Mouse (Mus musculus) urinary bladder, adult 2 months (tissue): ENCODE data around the gene Dapl1. TPM values are rescaled to one million over a fixed set of nuclear protein-coding genes. Genes with fewer than 3 reads are reported as not detected.

Source experiments
- DNase-seq: peaks from one replicate; pipeline ENCODE4 v3.0.0; 2022; ENCODE audit warnings: low spot score
- polyA plus RNA-seq: library from polyadenylated mRNA; depleted of rRNA; stranded (reverse); fragments of >200 nt; gene quantifications from 2 replicates; pipeline ENCODE4 v1.2.3, GENCODE M21; 2012; rRNA removed

Dapl1 gene
- polyA plus RNA-seq, 1 experiment: 5.8 TPM

DNA sequence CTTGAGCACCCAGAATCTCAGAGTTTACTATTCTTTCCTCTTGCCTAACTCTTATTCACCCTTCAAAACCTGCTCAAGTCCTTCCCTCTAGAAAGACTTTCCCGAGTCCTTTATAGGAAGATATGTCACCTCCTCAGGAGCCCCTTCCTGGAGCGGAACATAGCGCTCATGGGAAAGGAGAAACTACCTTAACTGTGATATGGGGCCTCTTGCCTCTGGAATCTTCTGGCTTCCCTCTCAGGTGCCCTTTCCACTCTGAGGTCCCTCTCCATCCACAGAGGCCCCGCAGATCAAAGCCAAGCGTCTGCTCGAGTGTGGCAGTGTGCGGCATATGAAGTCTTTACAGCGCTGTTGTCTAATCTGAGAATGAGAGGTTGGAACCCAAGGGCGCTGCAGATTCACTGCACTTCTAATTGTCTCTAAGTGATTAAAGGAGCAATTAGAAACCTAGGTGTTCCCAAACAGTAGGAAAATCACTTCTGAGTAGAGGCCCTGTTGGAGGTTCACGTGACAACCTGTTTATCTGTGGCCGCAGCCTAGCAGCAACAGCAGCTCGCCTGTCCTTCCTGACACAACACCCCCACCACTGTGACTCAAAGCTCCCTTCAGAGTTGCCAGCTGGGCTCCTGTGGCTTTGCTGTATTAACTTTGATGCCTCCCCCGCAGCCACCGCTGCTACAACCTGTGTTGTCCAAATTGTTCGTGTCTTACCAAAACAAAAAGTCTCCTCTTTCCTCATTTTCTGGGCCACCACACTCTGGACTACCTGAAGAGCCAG is 49.7 kb downstream of the Dapl1 start:
- no peak for DNase-seq

- DNase-seq: no peak
These were observed 52.5 kb downstream of the Dapl1 start for GRCm38 (mm10) chr2:59536958-59537357.

DNA sequence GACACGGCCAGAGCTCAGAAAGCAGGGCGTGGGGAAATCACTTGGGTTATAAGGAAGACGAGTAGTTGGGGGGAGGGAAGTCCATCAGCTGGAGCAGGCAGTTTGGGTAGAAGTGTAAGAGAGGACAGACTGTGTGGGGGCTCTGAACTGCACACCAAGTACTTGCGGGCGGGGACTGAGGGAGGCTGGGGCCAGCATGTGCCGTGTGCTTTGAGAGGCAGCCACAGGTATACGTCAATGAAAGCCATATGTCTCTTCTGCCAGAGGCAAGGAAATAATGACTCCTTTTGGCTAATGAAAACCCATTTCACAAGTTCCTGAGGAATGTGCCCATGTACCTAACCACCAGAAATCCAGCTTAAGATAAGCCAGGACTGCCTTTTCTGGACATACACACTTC is 53.6 kb downstream of the Dapl1 start:
- DNase-seq: no peak

GRCm38 (mm10) chr2:59539796-59540195 is 55.3 kb downstream of the Dapl1 start:
- DNase-seq: no peak

- DNase-seq: no peak
These were observed 56.9 kb downstream of the Dapl1 start for GRCm38 (mm10) chr2:59541121-59541887.

DNA sequence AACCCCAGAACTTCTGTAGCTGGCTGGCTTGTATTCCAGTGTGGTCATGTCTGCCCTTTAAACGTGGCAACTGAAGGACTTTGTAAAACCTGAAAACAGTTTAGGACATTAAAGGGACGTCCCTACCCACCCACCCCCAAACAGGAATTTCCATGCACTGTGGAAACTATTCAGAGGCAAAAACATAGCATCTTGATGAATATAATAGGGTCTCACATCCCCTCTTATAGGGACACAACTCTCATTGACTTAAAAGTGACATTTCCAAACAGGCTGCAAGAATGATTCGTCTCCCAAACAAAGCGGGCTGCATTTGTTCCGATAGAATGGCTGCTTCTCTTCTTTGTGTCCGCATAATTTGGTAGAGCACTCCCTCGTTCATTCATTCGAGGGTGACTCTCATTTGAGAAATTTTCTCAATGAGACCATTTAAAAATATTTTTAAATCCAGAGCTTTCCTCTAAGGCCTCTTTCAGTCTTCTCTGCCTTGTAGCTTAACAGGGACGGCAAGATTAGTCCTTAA is 59.2 kb downstream of the Dapl1 start:
- DNase-seq: no peak

DNA sequence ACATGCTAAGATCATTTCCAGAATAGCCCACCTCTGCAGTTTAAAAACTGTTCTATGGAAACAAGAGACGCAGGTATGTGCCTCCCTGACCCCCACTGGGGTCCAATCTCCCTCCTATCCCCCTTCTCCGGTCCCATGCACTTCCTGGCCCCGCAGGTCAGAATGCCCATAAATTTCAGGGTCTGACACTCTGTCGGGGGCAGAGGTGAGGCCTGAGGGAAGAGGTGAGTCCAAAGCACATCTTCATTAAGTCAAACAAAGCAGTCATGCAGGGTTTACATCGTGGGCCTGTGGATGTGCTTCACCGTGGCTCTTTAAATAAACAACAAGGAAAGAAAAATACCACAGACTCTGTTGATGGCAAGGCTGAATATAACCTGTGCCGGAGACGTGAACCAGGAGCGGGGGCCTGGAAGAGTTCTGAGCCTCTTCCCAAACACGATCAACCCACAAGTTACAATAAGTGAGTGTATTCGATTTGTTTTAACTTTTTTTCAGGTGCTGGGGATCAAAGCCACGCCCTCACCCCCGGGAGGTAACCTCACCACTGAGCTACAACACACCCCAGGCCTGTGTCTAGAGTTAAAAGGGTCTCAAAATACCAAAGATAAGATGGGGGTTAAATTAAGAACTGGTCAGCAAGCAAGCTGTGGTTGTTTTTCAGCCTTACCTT is 59.9 kb downstream of the Dapl1 start:
- no peak for DNase-seq

DNA sequence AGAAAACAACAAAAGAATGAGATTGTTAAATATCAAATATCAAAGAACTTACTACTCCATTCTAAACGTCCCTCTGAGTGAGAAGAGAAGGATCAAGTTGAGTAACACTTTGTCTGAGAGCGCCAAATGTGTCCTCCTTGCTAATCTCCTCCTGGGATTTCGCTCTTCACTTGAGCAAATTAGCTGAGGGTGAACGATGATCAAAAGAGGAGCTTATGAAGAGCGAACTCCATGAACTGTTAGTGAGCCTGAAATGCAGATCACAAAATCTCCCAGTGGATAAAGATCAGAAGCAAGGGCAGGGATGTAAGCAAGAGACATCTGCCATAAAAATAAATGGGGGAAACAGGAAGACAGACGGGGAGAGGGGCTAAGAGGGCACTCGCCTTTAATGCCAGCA is 60.5 kb downstream of the Dapl1 start:
- no peak for DNase-seq

DNA sequence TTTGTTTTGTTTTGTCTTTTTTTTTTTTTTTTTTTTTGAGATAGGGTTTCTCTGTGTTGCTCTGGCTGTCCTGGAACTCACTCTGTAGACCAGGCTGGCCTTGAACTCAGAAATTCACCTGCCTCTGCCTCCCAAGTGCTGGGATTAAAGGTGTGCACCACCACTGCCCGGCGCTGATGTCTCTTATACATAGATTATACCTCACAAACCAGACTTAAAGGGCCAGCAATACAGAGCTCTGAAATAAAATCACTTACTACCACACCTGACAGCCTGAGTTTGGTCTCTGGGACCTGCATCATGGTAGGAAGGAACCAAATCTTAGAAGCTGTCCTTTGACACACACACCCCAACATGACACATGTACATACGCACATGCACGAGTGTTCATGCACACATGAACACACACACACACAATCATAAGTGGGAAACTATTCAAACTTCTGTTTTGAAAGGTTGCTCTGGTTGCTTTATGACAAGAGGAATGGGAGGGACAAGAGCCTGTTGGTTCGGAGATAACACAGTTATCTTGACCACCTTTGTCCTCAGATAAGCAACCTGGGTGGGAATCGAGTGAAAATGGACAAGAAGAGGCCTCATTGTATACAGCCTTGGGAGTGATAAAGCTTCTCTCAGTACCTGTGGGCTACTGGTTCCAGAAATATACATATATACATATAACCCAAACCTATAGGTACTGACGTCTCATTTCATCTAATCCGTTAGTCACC is 63.1 kb downstream of the Dapl1 start:
- no peak for DNase-seq

GRCm38 (mm10) chr2:59552784-59553183 is 68.3 kb downstream of the Dapl1 start:
- DNase-seq: no peak

DNA sequence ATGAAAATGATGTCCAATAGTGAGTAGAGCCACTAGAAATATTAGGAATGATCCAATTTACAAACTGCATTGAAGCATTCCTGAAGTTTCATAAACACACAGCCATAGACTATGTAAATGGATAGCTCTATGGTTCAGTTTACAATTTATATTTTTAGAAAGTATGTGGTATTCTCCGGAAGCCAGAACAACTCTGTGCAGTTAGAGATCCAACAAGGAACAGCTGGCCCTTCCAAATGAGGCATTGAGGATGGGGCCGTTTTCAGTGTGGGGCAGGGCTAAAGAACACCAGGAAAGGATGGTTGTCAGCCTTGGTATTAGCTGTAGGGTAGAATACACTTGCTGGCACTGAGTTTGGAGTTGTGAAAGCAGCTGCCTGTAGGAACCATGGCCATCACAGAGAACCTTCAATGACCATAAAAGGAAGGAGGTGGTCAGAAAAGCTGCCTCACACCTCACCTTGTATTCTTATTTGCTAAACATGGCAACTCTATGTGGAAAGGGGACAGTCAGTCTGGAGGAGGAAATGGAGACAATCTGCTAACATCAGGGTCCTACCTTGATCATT is 70.0 kb downstream of the Dapl1 start:
- no peak for DNase-seq

Other genes with a start within 250 kb of the Dapl1 start
- 25.0 and 32.2 TPM in 2 replicates for gene Tanc1, start 127.4 kb downstream of the Dapl1 start, polyA plus RNA-seq